ENCODE assay signal across 19 mouse cellular contexts in genomic region chr16:30944886-30945285, GRCm38 (mm10).
DNase-seq lines count a peak whose midpoint lies in the region; ATAC-seq and TF ChIP-seq lines count a peak whose summit lies in the region.
"Had no signal": no experiment of that assay in that cellular context is flagged by ENCODE, and none has a peak within 500 bp of the region (broad histone marks: within the 10 kb centered on the region; RNA-seq: fewer than 3 reads in every experiment).

No protein-coding gene starts in this region.

- H3K27ac ChIP-seq in kidney, adult 2 months (ENCODE audit: insufficient read depth, low read depth, low read length) = peak overlapping the region; percentile 34
- no peak overlapping the region for H3K27ac ChIP-seq in kidney, embryonic 14.5 days (ENCODE audit: low read depth, low read length)
- H3K27ac ChIP-seq in brown adipose tissue, adult 24 weeks (replicated peaks; ENCODE audit: low read depth, low read length) = peak overlapping the region; percentile 39; the same call in 1 of the 2 replicates
- no peak overlapping the region for H3K27ac ChIP-seq in cerebellum, adult 2 months (ENCODE audit: insufficient read depth, low read length)
- H3K27ac ChIP-seq in midbrain, postnatal 0 days (ENCODE audit: low read depth, low read length) = no peak overlapping the region
- H3K27ac ChIP-seq: embryonic facial prominence, embryonic 15.5 days; forebrain, embryonic 15.5 days; left cerebral cortex, adult 2 months; limb, embryonic 15.5 days; midbrain, embryonic 13.5 days; neural tube, embryonic 12.5 days had no signal

- peak; percentile 80 for DNase-seq in kidney, adult 2 months
- peak; percentile 59 for DNase-seq in kidney, postnatal 10 days
- DNase-seq in lung, postnatal 4 days = peak; percentile 24 to 43
- no peak for DNase-seq in cerebellum, adult 2 months
- no peak for DNase-seq in midbrain, postnatal 0 days (ENCODE audit: low spot score)
- DNase-seq in testis, postnatal 10 days (ENCODE audit: low spot score) = no peak
- DNase-seq: gastrocnemius, postnatal 14 days; heart, postnatal 4 days; thymus, adult 18-20 months had no signal

- WGBS in kidney, adult 2 months = 50% methylated on average over 8 of the region's 8 CpGs
- 54% methylated on average over 8 of the region's 8 CpGs for WGBS in kidney, embryonic 14.5 days
- 64% methylated on average over 8 of the region's 8 CpGs for WGBS in cerebellum, adult 2 months
- WGBS in midbrain, postnatal 0 days = 82% methylated on average over 8 of the region's 8 CpGs

- no peaks in the 10 kb centered on the region for H3K36me3 ChIP-seq in kidney, adult 2 months (ENCODE audit: control insufficient read depth, insufficient read depth, low read length)
- no peaks in the 10 kb centered on the region for H3K36me3 ChIP-seq in kidney, embryonic 14.5 days (ENCODE audit: control insufficient read depth, insufficient read depth, low read length)
- H3K36me3 ChIP-seq in midbrain, postnatal 0 days (ENCODE audit: insufficient read depth, low read length) = no peaks in the 10 kb centered on the region
- H3K36me3 ChIP-seq: embryonic facial prominence, embryonic 15.5 days; forebrain, embryonic 15.5 days; limb, embryonic 15.5 days; midbrain, embryonic 13.5 days; neural tube, embryonic 12.5 days had no signal

- H3K9me3 ChIP-seq in kidney, embryonic 14.5 days (ENCODE audit: control insufficient read depth, low read length) = no peaks in the 10 kb centered on the region
- H3K9me3 ChIP-seq in midbrain, postnatal 0 days (ENCODE audit: low read length) = no peaks in the 10 kb centered on the region
- H3K9me3 ChIP-seq: embryonic facial prominence, embryonic 15.5 days; forebrain, embryonic 15.5 days; limb, embryonic 15.5 days; midbrain, embryonic 13.5 days; neural tube, embryonic 12.5 days had no signal

- TF ChIP-seq POLR2A in kidney, adult 2 months (IDR thresholded peaks at IDR 0.05; ENCODE audit: low read depth, low read length) = no peak
- TF ChIP-seq POLR2A in cerebellum, adult 2 months (IDR thresholded peaks at IDR 0.05; ENCODE audit: borderline replicate concordance, insufficient read depth, low read length) = no peak

- no peak overlapping the region for H3K4me2 ChIP-seq in kidney, embryonic 14.5 days (replicated peaks; ENCODE audit: low read depth, low read length)
- H3K4me2 ChIP-seq in midbrain, postnatal 0 days (ENCODE audit: low read depth, low read length, poor library complexity, severe bottlenecking) = no peak overlapping the region
- H3K4me2 ChIP-seq: embryonic facial prominence, embryonic 15.5 days; forebrain, embryonic 15.5 days; limb, embryonic 15.5 days; midbrain, embryonic 13.5 days; neural tube, embryonic 12.5 days had no signal

- ATAC-seq in kidney, embryonic 14.5 days (ENCODE audit: low FRiP score, low TSS enrichment) = no peak
- no peak for ATAC-seq in midbrain, postnatal 0 days (ENCODE audit: low FRiP score)
- ATAC-seq: forebrain, embryonic 15.5 days; midbrain, embryonic 13.5 days; Patski had no signal

- no peak for TF ChIP-seq CTCF in kidney, adult 2 months (conservative IDR thresholded peaks at IDR 0.05; ENCODE audit: insufficient read depth, insufficient read length, low read depth, low read length)
- TF ChIP-seq CTCF in cerebellum, adult 2 months (IDR thresholded peaks at IDR 0.05; ENCODE audit: borderline replicate concordance, insufficient read depth, low read depth, low read length) = no peak
- no peak for TF ChIP-seq CTCF in midbrain, postnatal 0 days (IDR thresholded peaks at IDR 0.05)

- H3K27me3 ChIP-seq in kidney, adult 2 months (replicated peaks; ENCODE audit: control insufficient read depth, insufficient read depth, low read length) = no peaks in the 10 kb centered on the region
- no peaks in the 10 kb centered on the region for H3K27me3 ChIP-seq in kidney, embryonic 14.5 days (ENCODE audit: control insufficient read depth, insufficient read depth, low read length)
- H3K27me3 ChIP-seq in cerebellum, adult 2 months (ENCODE audit: control insufficient read depth, insufficient read depth, low read length) = no peaks in the 10 kb centered on the region
- H3K27me3 ChIP-seq in midbrain, postnatal 0 days (ENCODE audit: insufficient read depth, low read length) = no peaks in the 10 kb centered on the region
- H3K27me3 ChIP-seq: CH12.LX; embryonic facial prominence, embryonic 15.5 days; forebrain, embryonic 15.5 days; limb, embryonic 15.5 days; midbrain, embryonic 13.5 days; neural tube, embryonic 12.5 days; Patski had no signal

- H3K4me3 ChIP-seq in kidney, adult 2 months (ENCODE audit: insufficient read depth, low read depth, low read length) = no peak overlapping the region
- no peak overlapping the region for H3K4me3 ChIP-seq in kidney, embryonic 14.5 days (ENCODE audit: low read length)
- no peak overlapping the region for H3K4me3 ChIP-seq in brown adipose tissue, adult 24 weeks (ENCODE audit: insufficient read depth, low read depth, low read length)
- no peak overlapping the region for H3K4me3 ChIP-seq in cerebellum, adult 2 months (replicated peaks; ENCODE audit: insufficient read depth, low read depth, low read length)
- no peak overlapping the region for H3K4me3 ChIP-seq in midbrain, postnatal 0 days (ENCODE audit: low read depth, low read length)
- H3K4me3 ChIP-seq: embryonic facial prominence, embryonic 15.5 days; forebrain, embryonic 15.5 days; left cerebral cortex, adult 2 months; limb, embryonic 15.5 days; midbrain, embryonic 13.5 days; neural tube, embryonic 12.5 days had no signal

- H3K4me1 ChIP-seq in kidney, adult 2 months (ENCODE audit: control insufficient read depth, insufficient read depth, low read length) = peaks cover 6% of the 10 kb centered on the region; the same call in 1 of the 2 replicates
- H3K4me1 ChIP-seq in kidney, embryonic 14.5 days (ENCODE audit: control insufficient read depth, insufficient read depth, low read length) = no peaks in the 10 kb centered on the region
- H3K4me1 ChIP-seq in brown adipose tissue, adult 24 weeks (ENCODE audit: control insufficient read depth, insufficient read depth, insufficient read length, low read length) = peaks cover 35% of the 10 kb centered on the region
- H3K4me1 ChIP-seq in cerebellum, adult 2 months (ENCODE audit: control insufficient read depth, insufficient read depth, low read length) = no peaks in the 10 kb centered on the region
- no peaks in the 10 kb centered on the region for H3K4me1 ChIP-seq in midbrain, postnatal 0 days (ENCODE audit: insufficient read depth, low read length)
- H3K4me1 ChIP-seq: forebrain, embryonic 15.5 days; limb, embryonic 15.5 days had no signal

- H3K9ac ChIP-seq in kidney, embryonic 14.5 days (ENCODE audit: low read depth, low read length) = no peak overlapping the region
- H3K9ac ChIP-seq in midbrain, postnatal 0 days (replicated peaks; ENCODE audit: low read length, poor library complexity, severe bottlenecking) = no peak overlapping the region
- H3K9ac ChIP-seq: embryonic facial prominence, embryonic 15.5 days; forebrain, embryonic 15.5 days; limb, embryonic 15.5 days; midbrain, embryonic 13.5 days; neural tube, embryonic 12.5 days had no signal

Comparison
In these comparisons a context has a peak if more than half of its experiments do, and no peak if none do; other contexts are left out.
1. H3K27ac ChIP-seq: peak in kidney, adult 2 months (single experiment) and brown adipose tissue, adult 24 weeks (single experiment); none in kidney, embryonic 14.5 days (single experiment), cerebellum, adult 2 months (single experiment) and midbrain, postnatal 0 days (single experiment).
2. DNase-seq: peak in kidney, adult 2 months (single experiment), kidney, postnatal 10 days (single experiment) and lung, postnatal 4 days (2 of 2); none in cerebellum, adult 2 months (0 of 2), midbrain, postnatal 0 days (single experiment) and testis, postnatal 10 days (single experiment).